Mouse (Mus musculus): ENCODE measurements around the gene Hoxc9. TPM values are rescaled to one million over a fixed set of nuclear protein-coding genes. Genes with fewer than 3 reads are reported as not detected.
A peak's percentile ranks its signal among the peaks of the same experiment; 100 is the strongest.

Gene Hoxc9
- polyA plus RNA-seq, 1 experiment = not detected

GRCm38 (mm10) chr15:102975034-102975433 is 1.2 kb upstream of the Hoxc9 start:
- Histone ChIP-seq H3K4me1 (ENCODE audit: control insufficient read depth, insufficient read depth, low read length) (no peaks in the 10 kb centered on the region), H3K4me3 (ENCODE audit: insufficient read depth, low read length) (no peak overlapping the region), H3K27ac (ENCODE audit: insufficient read depth, low read depth, low read length) (no peak overlapping the region)
- TF ChIP-seq CTCF (IDR thresholded peaks at IDR 0.05; ENCODE audit: low read depth, low read length) (no peak), POLR2A (IDR thresholded peaks at IDR 0.05; ENCODE audit: borderline replicate concordance, low read depth, low read length) (no peak)

- Histone ChIP-seq H3K27ac (ENCODE audit: insufficient read depth, low read depth, low read length) (no peak overlapping the region), H3K4me3 (ENCODE audit: insufficient read depth, low read length) (no peak overlapping the region), H3K4me1 (ENCODE audit: control insufficient read depth, insufficient read depth, low read length) (no peaks in the 10 kb centered on the region)
- TF ChIP-seq POLR2A (IDR thresholded peaks at IDR 0.05; ENCODE audit: borderline replicate concordance, low read depth, low read length) = no peak
- no peak for TF ChIP-seq CTCF (IDR thresholded peaks at IDR 0.05; ENCODE audit: low read depth, low read length)
Measured at GRCm38 (mm10) chr15:102975688-102976111, 539 bp upstream of the Hoxc9 start.

- TF ChIP-seq POLR2A (IDR thresholded peaks at IDR 0.05; ENCODE audit: borderline replicate concordance, low read depth, low read length) = no peak
- no peak for TF ChIP-seq CTCF (IDR thresholded peaks at IDR 0.05; ENCODE audit: low read depth, low read length)
- H3K4me3 ChIP-seq (ENCODE audit: insufficient read depth, low read length) = peak overlapping the region; percentile 30
- H3K27ac ChIP-seq (ENCODE audit: insufficient read depth, low read depth, low read length) = no peak overlapping the region
- no peaks in the 10 kb centered on the region for H3K4me1 ChIP-seq (ENCODE audit: control insufficient read depth, insufficient read depth, low read length)
Measured at GRCm38 (mm10) chr15:102976631-102977422, 588 bp downstream of the Hoxc9 start.

- TF ChIP-seq POLR2A (IDR thresholded peaks at IDR 0.05; ENCODE audit: borderline replicate concordance, low read depth, low read length) (no peak), CTCF (IDR thresholded peaks at IDR 0.05; ENCODE audit: low read depth, low read length) (no peak)
- H3K4me3 ChIP-seq (ENCODE audit: insufficient read depth, low read length) = peak overlapping the region; percentile 30
- H3K4me1 ChIP-seq (ENCODE audit: control insufficient read depth, insufficient read depth, low read length) = no peaks in the 10 kb centered on the region
- H3K27ac ChIP-seq (ENCODE audit: insufficient read depth, low read depth, low read length) = no peak overlapping the region
Measured at GRCm38 (mm10) chr15:102977423-102977974, 1.3 kb downstream of the Hoxc9 start.

GRCm38 (mm10) chr15:102978615-102979515 is 2.6 kb downstream of the Hoxc9 start:
- H3K27ac ChIP-seq (ENCODE audit: insufficient read depth, low read depth, low read length) = no peak overlapping the region
- TF ChIP-seq POLR2A (IDR thresholded peaks at IDR 0.05; ENCODE audit: borderline replicate concordance, low read depth, low read length) (no peak), CTCF (IDR thresholded peaks at IDR 0.05; ENCODE audit: low read depth, low read length) (no peak)
- H3K4me1 ChIP-seq (ENCODE audit: control insufficient read depth, insufficient read depth, low read length) = no peaks in the 10 kb centered on the region
- H3K4me3 ChIP-seq (ENCODE audit: insufficient read depth, low read length) = no peak overlapping the region

- TF ChIP-seq POLR2A (IDR thresholded peaks at IDR 0.05; ENCODE audit: borderline replicate concordance, low read depth, low read length) (no peak), CTCF (IDR thresholded peaks at IDR 0.05; ENCODE audit: low read depth, low read length) (no peak)
- Histone ChIP-seq H3K4me1 (ENCODE audit: control insufficient read depth, insufficient read depth, low read length) (no peaks in the 10 kb centered on the region), H3K4me3 (ENCODE audit: insufficient read depth, low read length) (no peak overlapping the region), H3K27ac (ENCODE audit: insufficient read depth, low read depth, low read length) (no peak overlapping the region)
Measured at GRCm38 (mm10) chr15:102979936-102980335, 3.7 kb downstream of the Hoxc9 start.

GRCm38 (mm10) chr15:102980352-102980751 is 4.1 kb downstream of the Hoxc9 start:
- no peak for TF ChIP-seq CTCF (IDR thresholded peaks at IDR 0.05; ENCODE audit: low read depth, low read length)
- no peak for TF ChIP-seq POLR2A (IDR thresholded peaks at IDR 0.05; ENCODE audit: borderline replicate concordance, low read depth, low read length)
- no peak overlapping the region for H3K27ac ChIP-seq (ENCODE audit: insufficient read depth, low read depth, low read length)
- H3K4me3 ChIP-seq (ENCODE audit: insufficient read depth, low read length) = no peak overlapping the region
- H3K4me1 ChIP-seq (ENCODE audit: control insufficient read depth, insufficient read depth, low read length) = no peaks in the 10 kb centered on the region

- TF ChIP-seq POLR2A (IDR thresholded peaks at IDR 0.05; ENCODE audit: borderline replicate concordance, low read depth, low read length) (no peak), CTCF (IDR thresholded peaks at IDR 0.05; ENCODE audit: low read depth, low read length) (no peak)
- no peaks in the 10 kb centered on the region for H3K4me1 ChIP-seq (ENCODE audit: control insufficient read depth, insufficient read depth, low read length)
- H3K4me3 ChIP-seq (ENCODE audit: insufficient read depth, low read length) = no peak overlapping the region
- H3K27ac ChIP-seq (ENCODE audit: insufficient read depth, low read depth, low read length) = no peak overlapping the region
Measured at GRCm38 (mm10) chr15:102980912-102981311, 4.7 kb downstream of the Hoxc9 start.

GRCm38 (mm10) chr15:102981379-102982288 is 5.4 kb downstream of the Hoxc9 start:
- no peak overlapping the region for H3K4me3 ChIP-seq (ENCODE audit: insufficient read depth, low read length)
- TF ChIP-seq POLR2A (IDR thresholded peaks at IDR 0.05; ENCODE audit: borderline replicate concordance, low read depth, low read length) = no peak
- no peak for TF ChIP-seq CTCF (IDR thresholded peaks at IDR 0.05; ENCODE audit: low read depth, low read length)
- H3K27ac ChIP-seq (ENCODE audit: insufficient read depth, low read depth, low read length) = no peak overlapping the region
- H3K4me1 ChIP-seq (ENCODE audit: control insufficient read depth, insufficient read depth, low read length) = no peaks in the 10 kb centered on the region

Measured in bone marrow macrophage, adult 2 months (primary cell).